Mouse (Mus musculus): ENCODE measurements around the gene Fastkd5.

DNA sequence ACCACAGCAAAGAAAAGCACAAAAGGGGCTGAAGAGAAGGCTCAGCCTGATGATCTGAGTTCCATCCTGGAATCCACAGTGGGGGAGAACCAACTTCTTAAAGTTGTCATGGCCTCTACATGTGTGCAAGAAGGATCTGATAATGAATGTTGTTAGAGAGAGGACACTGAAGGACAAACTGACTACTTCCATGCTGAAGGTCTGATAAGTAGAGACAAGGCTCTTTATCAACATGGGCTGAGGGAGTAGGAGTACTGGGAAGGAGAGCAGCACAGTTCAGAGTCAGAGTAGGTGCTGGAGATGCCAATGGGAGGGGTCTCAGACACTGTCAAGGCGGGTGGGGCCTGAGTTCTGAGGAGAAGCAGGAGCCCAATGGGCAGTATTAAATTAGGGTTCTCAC, 34.2 kb downstream of the Fastkd5 start:
- TF ChIP-seq CTCF (IDR thresholded peaks at IDR 0.05; ENCODE audit: borderline replicate concordance, extremely low read depth, insufficient read depth, insufficient read length), result no peak
- no peak for TF ChIP-seq POLR2A (IDR thresholded peaks at IDR 0.05; ENCODE audit: borderline replicate concordance, extremely low read depth, insufficient read depth, insufficient read length, poor library complexity, severe bottlenecking)
